Mouse (Mus musculus): ENCODE measurements around the gene Olfr1396.

- TF ChIP-seq POLR2A (IDR thresholded peaks at IDR 0.05; ENCODE audit: low read depth, low read length) (no peak), CTCF (IDR thresholded peaks at IDR 0.05; ENCODE audit: extremely low read depth, insufficient read depth, insufficient read length, insufficient replicate concordance) (no peak)
These were observed 30.9 kb downstream of the Olfr1396 start for GRCm38 (mm10) chr11:49083808-49084207.
